Mouse (Mus musculus): Measurements from ENCODE around the gene Gtf3a.
A peak's percentile ranks its signal among the peaks of the same experiment; 100 is the strongest.
"Not testable (repeated sequence)": the region's sequence is repeated elsewhere in the genome, so short reads cannot be mapped to it uniquely, and the experiment has no call there.

Gtf3a gene

GRCm38 (mm10) chr5:146937541-146938503 is 10.6 kb upstream of the Gtf3a start:
- no peak for DNase-seq (ENCODE audit: low spot score in 2 of 2)

- DNase-seq (ENCODE audit: low spot score in 2 of 2): no peak
Observed at GRCm38 (mm10) chr5:146939109-146939796, 9.2 kb upstream of the Gtf3a start.

- DNase-seq (ENCODE audit: low spot score in 2 of 2): peak in 1 of 2 experiments; percentile 28
Observed at GRCm38 (mm10) chr5:146940219-146940618, 8.2 kb upstream of the Gtf3a start.

- not testable (repeated sequence) for DNase-seq (ENCODE audit: low spot score in 2 of 2)
Observed at GRCm38 (mm10) chr5:146941939-146942338, 6.5 kb upstream of the Gtf3a start.

GRCm38 (mm10) chr5:146942965-146943364 is 5.5 kb upstream of the Gtf3a start:
- DNase-seq (ENCODE audit: low spot score in 2 of 2): no peak

GRCm38 (mm10) chr5:146944568-146944967 is 3.9 kb upstream of the Gtf3a start:
- no peak for DNase-seq (ENCODE audit: low spot score in 2 of 2)

GRCm38 (mm10) chr5:146946682-146947081 is 1.8 kb upstream of the Gtf3a start:
- no peak for DNase-seq (ENCODE audit: low spot score in 2 of 2)

GRCm38 (mm10) chr5:146947497-146947896 is 960 bp upstream of the Gtf3a start:
- DNase-seq (ENCODE audit: low spot score in 2 of 2): no peak

- no peak for DNase-seq (ENCODE audit: low spot score in 2 of 2)
Observed at GRCm38 (mm10) chr5:146948041-146948507, 383 bp upstream of the Gtf3a start.

GRCm38 (mm10) chr5:146954576-146954975 is 6.1 kb downstream of the Gtf3a start:
- DNase-seq (ENCODE audit: low spot score in 2 of 2): no peak

- DNase-seq (ENCODE audit: low spot score in 2 of 2): no peak
Observed at GRCm38 (mm10) chr5:146955651-146956050, 7.2 kb downstream of the Gtf3a start.

GRCm38 (mm10) chr5:146956678-146957077 is 8.2 kb downstream of the Gtf3a start:
- no peak for DNase-seq (ENCODE audit: low spot score in 2 of 2)

- DNase-seq (ENCODE audit: low spot score in 2 of 2): peak; percentile 76 to 78
Observed at GRCm38 (mm10) chr5:146963118-146963936, 14.9 kb downstream of the Gtf3a start, which contains the start of gene Mtif3. Mtif3 (minus strand) TSS chr5:146963800.

GRCm38 (mm10) chr5:146963937-146964278 is 15.5 kb downstream of the Gtf3a start:
- no peak for DNase-seq (ENCODE audit: low spot score in 2 of 2)

- no peak for DNase-seq (ENCODE audit: low spot score in 2 of 2)
Observed at GRCm38 (mm10) chr5:146968695-146969393, 20.4 kb downstream of the Gtf3a start.

- DNase-seq (ENCODE audit: low spot score in 2 of 2): no peak
Observed at GRCm38 (mm10) chr5:146971776-146972561, 23.5 kb downstream of the Gtf3a start.

- no peak for DNase-seq (ENCODE audit: low spot score in 2 of 2)
Observed at GRCm38 (mm10) chr5:146973353-146973752, 24.9 kb downstream of the Gtf3a start.

GRCm38 (mm10) chr5:146973858-146974780 is 25.7 kb downstream of the Gtf3a start:
- peak in 1 of 2 experiments; percentile 20 for DNase-seq (ENCODE audit: low spot score in 2 of 2)

GRCm38 (mm10) chr5:146974781-146975123 is 26.3 kb downstream of the Gtf3a start:
- DNase-seq (ENCODE audit: low spot score in 2 of 2): no peak

Measured in thymus, postnatal 10 days (tissue).